ENCODE assay signal across 8 mouse cellular contexts in the genomic region with DNA sequence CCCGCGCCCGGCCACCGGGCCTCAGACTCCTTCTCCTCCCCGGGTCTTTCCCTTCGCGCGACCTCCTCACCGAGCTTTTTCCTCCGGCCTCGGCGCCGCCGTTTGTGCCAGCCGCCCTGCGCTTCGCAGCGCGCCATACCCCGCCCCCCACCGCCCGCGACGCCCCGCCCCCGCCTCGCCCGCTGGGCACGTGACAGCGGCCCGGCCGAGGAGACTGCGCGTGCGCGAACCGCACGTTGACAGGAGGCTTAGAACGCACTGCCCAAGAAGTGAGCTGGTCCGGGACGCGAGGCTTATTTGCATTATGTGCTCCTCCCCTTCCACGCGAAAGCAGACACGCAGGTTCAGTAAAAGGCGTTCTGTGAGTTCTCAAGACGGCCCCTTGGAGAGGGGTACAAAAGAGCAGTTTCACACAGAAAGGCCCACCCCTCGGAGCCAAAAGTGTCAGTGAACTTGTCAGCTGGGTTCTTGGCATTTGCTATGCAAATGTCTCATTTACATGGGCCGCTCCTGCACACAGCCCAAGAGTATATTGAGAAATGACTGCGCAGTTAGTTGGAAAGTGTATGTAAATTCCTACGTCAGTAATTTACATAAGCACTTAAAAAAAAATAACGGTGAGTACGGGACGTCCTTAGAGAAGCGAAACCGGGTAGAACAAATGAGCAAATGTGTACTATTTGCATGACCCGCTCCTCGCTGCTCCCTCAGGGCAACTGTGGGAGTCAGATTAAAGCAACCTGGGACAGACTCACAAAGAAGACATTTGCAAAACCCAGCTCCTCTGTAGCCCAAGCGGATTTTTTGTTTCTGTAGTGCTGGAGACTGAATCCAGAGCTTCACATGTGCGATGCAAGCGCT. TPM values are rescaled to one million over a fixed set of nuclear protein-coding genes. Genes with fewer than 3 reads are reported as not detected.
A peak's percentile ranks its signal among the peaks of the same experiment; 100 is the strongest.
DNase-seq lines count a peak whose midpoint lies in the region; ATAC-seq and TF ChIP-seq lines count a peak whose summit lies in the region.

Egln2 (minus strand) TSS at position 189 of the 861 bp plus-strand sequence.

- DNase-seq in CH12.LX (ENCODE audit: extremely low read depth), result peak; percentile 98
- DNase-seq in c-Kit-positive CD71-positive TER-119-negative erythroid progenitor cells, embryonic 14.5 days (ENCODE audit: low read depth), result peak; percentile 85
- peak; percentile 94 for DNase-seq in heart, postnatal 0 days (ENCODE audit: low spot score)
- DNase-seq in kidney, postnatal 4 days, result peak; percentile 97 to 98

- H3K4me1 ChIP-seq in CH12.LX (ENCODE audit: control insufficient read depth in 1 of 2, insufficient read depth in 2 of 2), result peaks cover 27 to 60% of the 10 kb centered on the region in 2 experiments
- H3K4me1 ChIP-seq in forebrain, embryonic 12.5 days, result peaks cover 49% of the 10 kb centered on the region
- H3K4me1 ChIP-seq in heart, postnatal 0 days (ENCODE audit: control insufficient read depth, insufficient read depth), result peaks cover 31% of the 10 kb centered on the region
- H3K4me1 ChIP-seq in liver, embryonic 16.5 days (ENCODE audit: control insufficient read depth, low read depth, low read length), result peaks cover 43% of the 10 kb centered on the region
- H3K4me1 ChIP-seq in neural tube, embryonic 13.5 days (replicated peaks), result peaks cover 49% of the 10 kb centered on the region
- peaks cover 24% of the 10 kb centered on the region for H3K4me1 ChIP-seq in testis, adult 2 months (ENCODE audit: control insufficient read depth, insufficient read depth, low read length)

- H3K27ac ChIP-seq in CH12.LX (ENCODE audit: insufficient read depth, low read depth), result peak within 1 kb of the TSS; percentile 99
- peak within 1 kb of the TSS; percentile 99 for H3K27ac ChIP-seq in forebrain, embryonic 12.5 days
- H3K27ac ChIP-seq in heart, postnatal 0 days (ENCODE audit: low read depth), result peak within 1 kb of the TSS; percentile 95
- peak within 1 kb of the TSS; percentile 95 for H3K27ac ChIP-seq in liver, embryonic 16.5 days (ENCODE audit: low read length)
- peak within 1 kb of the TSS; percentile 98 for H3K27ac ChIP-seq in neural tube, embryonic 13.5 days (replicated peaks)
- H3K27ac ChIP-seq in testis, adult 2 months (ENCODE audit: control insufficient read depth, insufficient read depth, low read depth, low read length), result peak within 1 kb of the TSS; percentile 99

- peak within 1 kb of the TSS; percentile 86 to 98 (median 92) for H3K4me3 ChIP-seq in CH12.LX (replicated peaks in 1 of 3; ENCODE audit: low read depth in 2 of 3, low read length in 2 of 3, poor library complexity in 1 of 3)
- H3K4me3 ChIP-seq in forebrain, embryonic 12.5 days (replicated peaks), result peak within 1 kb of the TSS; percentile 73
- peak within 1 kb of the TSS; percentile 64 for H3K4me3 ChIP-seq in heart, postnatal 0 days (ENCODE audit: low read depth, low read length)
- peak within 1 kb of the TSS; percentile 77 for H3K4me3 ChIP-seq in liver, embryonic 16.5 days (ENCODE audit: low read depth, low read length)
- H3K4me3 ChIP-seq in neural tube, embryonic 13.5 days, result peak within 1 kb of the TSS; percentile 73
- peak within 1 kb of the TSS; percentile 87 for H3K4me3 ChIP-seq in testis, adult 2 months (ENCODE audit: control insufficient read depth, low read depth, low read length)

- 2% methylated on average over 58 of the region's 61 CpGs for WGBS in forebrain, embryonic 12.5 days
- WGBS in heart, postnatal 0 days, result under 1% methylated on average over 60 of the region's 61 CpGs
- WGBS in liver, embryonic 16.5 days (ENCODE audit: insufficient replicate concordance), result under 1% methylated on average over 60 of the region's 61 CpGs
- 2% methylated on average over 60 of the region's 61 CpGs for WGBS in neural tube, embryonic 13.5 days

- in situ Hi-C loops in CH12.LX (cut with MboI; ENCODE audit: low pct_ligation_motif_present, low pct_unique_long_range_greater_than_20kb, low sequenced_read_pairs), result no loop called here

- TF ChIP-seq EP300 in CH12.LX (IDR thresholded peaks at IDR 0.05; ENCODE audit: low read length), result peak; percentile 82
- TF ChIP-seq EP300 in heart, postnatal 0 days (IDR thresholded peaks at IDR 0.05; ENCODE audit: low read depth), result 0 out of 2 replicates have a peak, but pooled peaks have one; percentile 47

- peaks cover 40% of the 10 kb centered on the region for H3K79me2 ChIP-seq in CH12.LX (replicated peaks; ENCODE audit: control insufficient read depth, extremely low read depth, insufficient read depth, poor library complexity, severe bottlenecking)

- no peaks in the 10 kb centered on the region for H3K9me3 ChIP-seq in CH12.LX (replicated peaks; ENCODE audit: low read length)
- H3K9me3 ChIP-seq in forebrain, embryonic 12.5 days, result no peaks in the 10 kb centered on the region
- no peaks in the 10 kb centered on the region for H3K9me3 ChIP-seq in heart, postnatal 0 days (replicated peaks; ENCODE audit: control insufficient read depth, low read length)
- no peaks in the 10 kb centered on the region for H3K9me3 ChIP-seq in liver, embryonic 16.5 days (replicated peaks; ENCODE audit: control insufficient read depth, low read length)
- H3K9me3 ChIP-seq in neural tube, embryonic 13.5 days, result no peaks in the 10 kb centered on the region

- no peaks in the 10 kb centered on the region for H3K27me3 ChIP-seq in CH12.LX (replicated peaks)
- H3K27me3 ChIP-seq in forebrain, embryonic 12.5 days, result no peaks in the 10 kb centered on the region
- H3K27me3 ChIP-seq in heart, postnatal 0 days (ENCODE audit: control insufficient read depth, insufficient read depth, low read length), result no peaks in the 10 kb centered on the region
- H3K27me3 ChIP-seq in liver, embryonic 16.5 days (ENCODE audit: control insufficient read depth, insufficient read depth, low read depth, low read length), result no peaks in the 10 kb centered on the region
- H3K27me3 ChIP-seq in neural tube, embryonic 13.5 days, result no peaks in the 10 kb centered on the region
- no peaks in the 10 kb centered on the region for H3K27me3 ChIP-seq in testis, adult 2 months (ENCODE audit: control insufficient read depth, insufficient read depth, low read length)

- TF ChIP-seq CTCF in CH12.LX (conservative IDR thresholded peaks at IDR 0.05 in 1 of 2, IDR thresholded peaks at IDR 0.05 in 1 of 2; ENCODE audit: low read depth in 2 of 2, low read length in 2 of 2), result no peak
- no peak for TF ChIP-seq CTCF in heart, postnatal 0 days (IDR thresholded peaks at IDR 0.05; ENCODE audit: low read depth)
- 0 out of 2 replicates have a peak, but pooled peaks have one; percentile 11 for TF ChIP-seq CTCF in testis, adult 2 months (IDR thresholded peaks at IDR 0.05; ENCODE audit: control insufficient read depth, insufficient read depth, insufficient replicate concordance, low read depth, low read length)

- ATAC-seq in forebrain, embryonic 12.5 days (ENCODE audit: low FRiP score), result peak; percentile 88
- peak; percentile 87 for ATAC-seq in heart, postnatal 0 days (ENCODE audit: insufficient read depth, low read depth)
- peak; percentile 81 for ATAC-seq in liver, embryonic 16.5 days (ENCODE audit: low read depth)
- ATAC-seq in neural tube, embryonic 13.5 days (ENCODE audit: low read depth), result peak; percentile 82

- H3K9ac ChIP-seq in CH12.LX (ENCODE audit: insufficient read depth, low read depth), result peak within 1 kb of the TSS; percentile 90
- H3K9ac ChIP-seq in forebrain, embryonic 12.5 days, result peak within 1 kb of the TSS; percentile 76
- peak within 1 kb of the TSS; percentile 74 for H3K9ac ChIP-seq in heart, postnatal 0 days (replicated peaks; ENCODE audit: low read depth, low read length)
- peak within 1 kb of the TSS; percentile 87 for H3K9ac ChIP-seq in liver, embryonic 16.5 days (ENCODE audit: low read depth, low read length)
- H3K9ac ChIP-seq in neural tube, embryonic 13.5 days, result peak within 1 kb of the TSS; percentile 91

- peaks cover 26 to 60% of the 10 kb centered on the region in 2 experiments for H3K36me3 ChIP-seq in CH12.LX (replicated peaks in 1 of 2; ENCODE audit: control insufficient read depth in 1 of 2, insufficient read depth in 1 of 2, low read length in 1 of 2)
- peaks cover 42% of the 10 kb centered on the region for H3K36me3 ChIP-seq in forebrain, embryonic 12.5 days (replicated peaks)
- H3K36me3 ChIP-seq in heart, postnatal 0 days (replicated peaks; ENCODE audit: control insufficient read depth, insufficient read depth, low read length), result peaks cover 21% of the 10 kb centered on the region
- no peaks in the 10 kb centered on the region for H3K36me3 ChIP-seq in liver, embryonic 16.5 days (ENCODE audit: control insufficient read depth, insufficient read depth)
- H3K36me3 ChIP-seq in neural tube, embryonic 13.5 days, result peaks cover 48% of the 10 kb centered on the region
- no peaks in the 10 kb centered on the region; the same call in 1 of the 2 replicates for H3K36me3 ChIP-seq in testis, adult 2 months (ENCODE audit: control insufficient read depth, insufficient read depth, low read length)

- peak within 1 kb of the TSS; percentile 77 for H3K4me2 ChIP-seq in CH12.LX (ENCODE audit: insufficient read depth, low read depth, poor library complexity, severe bottlenecking)
- H3K4me2 ChIP-seq in forebrain, embryonic 12.5 days, result peak within 1 kb of the TSS; percentile 86
- H3K4me2 ChIP-seq in heart, postnatal 0 days (ENCODE audit: low read depth, low read length), result peak within 1 kb of the TSS; percentile 93
- H3K4me2 ChIP-seq in liver, embryonic 16.5 days (ENCODE audit: low read depth, low read length), result peak within 1 kb of the TSS; percentile 87
- peak within 1 kb of the TSS; percentile 75 for H3K4me2 ChIP-seq in neural tube, embryonic 13.5 days

- TF ChIP-seq RAD21 in CH12.LX (IDR thresholded peaks at IDR 0.05; ENCODE audit: low read depth, low read length), result no peak; the same call in 1 of the 2 replicates

- TF ChIP-seq POLR2A in CH12.LX (IDR thresholded peaks at IDR 0.05; ENCODE audit: low read depth, low read length), result peak; percentile 70
- peak; percentile 5 for TF ChIP-seq POLR2A in testis, adult 2 months (IDR thresholded peaks at IDR 0.05; ENCODE audit: control insufficient read depth, low read depth, low read length)

- dilution Hi-C loops in CH12.LX (cut with MboI; ENCODE audit: extremely low pct_ligation_motif_present, extremely low pct_unique_long_range_greater_than_20kb, low sequenced_read_pairs), result no loop called here

TF ChIP-seq in CH12.LX, 34 proteins besides CTCF, POLR2A, EP300 and RAD21 (continues in another document):
- TF ChIP-seq ZNF384 (IDR thresholded peaks at IDR 0.05; ENCODE audit: low read depth, low read length) (peak; percentile 98), TBP (conservative IDR thresholded peaks at IDR 0.05; ENCODE audit: low read depth, low read length) (peak; percentile 91)

RNA-seq across cellular contexts. Expression of gene Egln2, which starts in this region (rescaled TPM):
- total RNA-seq in CH12.LX (2012; rRNA removed) (83.3 and 103 TPM in 2 replicates), CH12.LX (2014; rRNA removed) (37.4 and 37.9 TPM in 2 replicates)
- 115 and 132 TPM in 2 replicates for polyA plus RNA-seq in CH12.LX (2012; ENCODE audit: insufficient read length, low read depth)
- 89.9 and 92.2 TPM in 2 replicates for polyA plus RNA-seq in forebrain, embryonic 12.5 days (2016; fragmentation: Nextera tagmentation; extraction: Ambion mirVana)
- total RNA-seq in heart, postnatal 0 days (2014; rRNA removed; ENCODE audit: low replicate concordance), result 71.5 and 76.5 TPM in 2 replicates
- polyA plus RNA-seq in heart, postnatal 0 days (2015; fragmentation: Nextera tagmentation; extraction: Ambion mirVana), result 42.1 and 42.8 TPM in 2 replicates
- polyA plus RNA-seq in liver, embryonic 16.5 days (2015; fragmentation: Nextera tagmentation; extraction: Ambion mirVana), result 26.4 and 28.2 TPM in 2 replicates
- polyA plus RNA-seq in neural tube, embryonic 13.5 days (2015; fragmentation: Nextera tagmentation; extraction: Ambion mirVana), result 78.8 and 89.1 TPM in 2 replicates
- 622 and 747 TPM in 2 replicates for polyA plus RNA-seq in testis, adult 2 months (2012; rRNA removed)

Comparison
In these comparisons a context has a peak if more than half of its experiments do, and no peak if none do; other contexts are left out.
1. Peak in every context shown above with its lines: DNase-seq, ATAC-seq, H3K4me3 ChIP-seq and H3K27ac ChIP-seq.